Mouse (Mus musculus) CH12.LX (cell line): Measurements from ENCODE around the gene Lsm10. TPM values are rescaled to one million over a fixed set of nuclear protein-coding genes. Genes with fewer than 3 reads are reported as not detected.
A peak's percentile ranks its signal among the peaks of the same experiment; 100 is the strongest.

Experiments used
- DNase-seq: peaks from one replicate; pipeline ENCODE4 v3.0.0-alpha.2; 2013; ENCODE audit errors: extremely low read depth
- H3K27ac ChIP-seq: 2 replicates; pipeline ENCODE4 v1.5.1; 2012; ENCODE audit warnings: low read depth, mild to moderate bottlenecking, control low read depth, moderate library complexity; ENCODE audit not compliant: insufficient read depth
- H3K27me3 ChIP-seq: replicated peaks from 2 replicates; pipeline ENCODE3; 2012; ENCODE audit warnings: inconsistent platforms
- H3K36me3 ChIP-seq, 2 experiments: replicated peaks in 1 of 2; 2 replicates each; pipeline versions ENCODE3 to v1.6.1; 2012; ENCODE audit warnings: inconsistent platforms in 1 of 2, low read length in 1 of 2, mild to moderate bottlenecking in 1 of 2, mixed read lengths in 1 of 2, moderate library complexity in 1 of 2; ENCODE audit not compliant: control insufficient read depth in 1 of 2, insufficient read depth in 1 of 2
- H3K4me1 ChIP-seq, 2 experiments: 2 replicates each; pipeline ENCODE4 v1.6.1; 2012; ENCODE audit warnings: inconsistent platforms in 1 of 2, moderate library complexity in 1 of 2; ENCODE audit not compliant: insufficient read depth in 2 of 2, control insufficient read depth in 1 of 2
- H3K4me2 ChIP-seq: 2 replicates; pipeline ENCODE4 v1.6.1; 2012; ENCODE audit warnings: low read depth, mild to moderate bottlenecking, control low read depth; ENCODE audit not compliant: poor library complexity, insufficient read depth, severe bottlenecking
- H3K4me3 ChIP-seq, 3 experiments: fragments of 150-350 bp in 1 of 3; sonication (generic) in 1 of 3; replicated peaks in 1 of 3; 2 replicates each; pipeline versions ENCODE3 to v1.5.1; 2011 to 2012; ENCODE audit warnings: low read depth in 2 of 3, low read length in 2 of 3, mild to moderate bottlenecking in 2 of 3, moderate library complexity in 2 of 3, control low read depth in 1 of 3, improper control_type of control experiment in 1 of 3, inconsistent platforms in 1 of 3, mixed read lengths in 1 of 3; ENCODE audit not compliant: poor library complexity in 1 of 3
- H3K79me2 ChIP-seq: replicated peaks from 2 replicates; pipeline ENCODE4 v1.6.1; 2012; ENCODE audit warnings: mild to moderate bottlenecking, moderate library complexity; ENCODE audit not compliant: control insufficient read depth, poor library complexity, insufficient read depth, severe bottlenecking; ENCODE audit errors: extremely low read depth
- H3K9ac ChIP-seq: 2 replicates; pipeline ENCODE4 v1.6.1; 2012; ENCODE audit warnings: low read depth, mild to moderate bottlenecking, control low read depth, moderate library complexity; ENCODE audit not compliant: insufficient read depth
- H3K9me3 ChIP-seq: replicated peaks from 2 replicates; pipeline ENCODE3; 2012; ENCODE audit warnings: low read length, inconsistent platforms, mixed read lengths
- BHLHE40 ChIP-seq: IDR thresholded peaks from 2 replicates; pipeline ENCODE4 v1.6.1; 2011; ENCODE audit warnings: mild to moderate bottlenecking, low read depth, low read length, improper control_type of control experiment
- CHD1 ChIP-seq: IDR thresholded peaks from 2 replicates; pipeline ENCODE4 v1.6.1; 2012; ENCODE audit warnings: low read depth, low read length, improper control_type of control experiment, inconsistent platforms
- CHD2 ChIP-seq: IDR thresholded peaks from 2 replicates; pipeline ENCODE4 v1.6.1; 2011; ENCODE audit warnings: low read length, improper control_type of control experiment
- CTCF ChIP-seq, 2 experiments: IDR thresholded peaks in 1 of 2; conservative IDR thresholded peaks in 1 of 2; 2 replicates each; pipeline ENCODE4 v1.5.1; 2011 to 2012; ENCODE audit warnings: low read depth in 2 of 2, low read length in 2 of 2, improper control_type of control experiment in 1 of 2, inconsistent platforms in 1 of 2, mild to moderate bottlenecking in 1 of 2, moderate library complexity in 1 of 2
- E2F4 ChIP-seq: IDR thresholded peaks from 2 replicates; pipeline ENCODE4 v1.6.1; 2011; ENCODE audit warnings: low read depth, low read length, improper control_type of control experiment; ENCODE audit not compliant: insufficient replicate concordance
- ELF1 ChIP-seq: IDR thresholded peaks from 2 replicates; pipeline ENCODE4 v1.6.1; 2014; ENCODE audit warnings: low read depth, mild to moderate bottlenecking, inconsistent platforms, low read length, improper control_type of control experiment
- EP300 ChIP-seq: IDR thresholded peaks from 2 replicates; pipeline ENCODE4 v1.6.1; 2011; ENCODE audit warnings: low read length, improper control_type of control experiment
- ETS1 ChIP-seq: conservative IDR thresholded peaks from 2 replicates; pipeline ENCODE4 v1.6.1; 2012; ENCODE audit warnings: low read depth, mild to moderate bottlenecking, inconsistent platforms, low read length, improper control_type of control experiment, moderate library complexity
- GABPA ChIP-seq: IDR thresholded peaks from 2 replicates; pipeline ENCODE4 v1.6.1; 2012; ENCODE audit warnings: low read depth, low read length, improper control_type of control experiment, inconsistent platforms; ENCODE audit not compliant: insufficient replicate concordance
- HCFC1 ChIP-seq: IDR thresholded peaks from 2 replicates; pipeline ENCODE4 v1.6.1; 2012; ENCODE audit warnings: low read depth, mild to moderate bottlenecking, inconsistent platforms, low read length, improper control_type of control experiment
- IRF4 ChIP-seq: IDR thresholded peaks from 2 replicates; pipeline ENCODE4 v1.6.1; 2014; ENCODE audit warnings: low read depth, mild to moderate bottlenecking, inconsistent platforms, low read length, improper control_type of control experiment
- JUN ChIP-seq: IDR thresholded peaks from 2 replicates; pipeline ENCODE4 v1.6.1; 2011; ENCODE audit warnings: low read depth, mild to moderate bottlenecking, low read length, improper control_type of control experiment, moderate library complexity; ENCODE audit not compliant: insufficient read depth
- JUND ChIP-seq: conservative IDR thresholded peaks from 2 replicates; pipeline ENCODE4 v1.6.1; 2011; ENCODE audit warnings: low read depth, low read length, improper control_type of control experiment
- KAT2A ChIP-seq: IDR thresholded peaks from 2 replicates; pipeline ENCODE4 v1.6.1; 2012; ENCODE audit warnings: low read length, improper control_type of control experiment, inconsistent platforms; ENCODE audit not compliant: insufficient replicate concordance
- MAX ChIP-seq: IDR thresholded peaks from 2 replicates; pipeline ENCODE4 v1.6.1; 2011; ENCODE audit warnings: low read length, improper control_type of control experiment
- MAZ ChIP-seq: IDR thresholded peaks from 2 replicates; pipeline ENCODE4 v1.6.1; 2012; ENCODE audit warnings: low read depth, mild to moderate bottlenecking, inconsistent platforms, low read length, improper control_type of control experiment, moderate library complexity
- MEF2A ChIP-seq: IDR thresholded peaks from 2 replicates; pipeline ENCODE4 v1.6.1; 2014; ENCODE audit warnings: low read depth, mild to moderate bottlenecking, inconsistent platforms, low read length, improper control_type of control experiment, borderline replicate concordance
- MXI1 ChIP-seq: IDR thresholded peaks from 2 replicates; pipeline ENCODE4 v1.6.1; 2011; ENCODE audit warnings: mild to moderate bottlenecking, low read depth, low read length, improper control_type of control experiment
- NELFE ChIP-seq: IDR thresholded peaks from 2 replicates; pipeline ENCODE4 v1.6.1; 2011; ENCODE audit warnings: low read depth, low read length, improper control_type of control experiment
- NRF1 ChIP-seq: IDR thresholded peaks from 2 replicates; pipeline ENCODE4 v1.6.1; 2014; ENCODE audit warnings: low read depth, mild to moderate bottlenecking, inconsistent platforms, low read length, improper control_type of control experiment, moderate library complexity
- PAX5 ChIP-seq: IDR thresholded peaks from 2 replicates; pipeline ENCODE4 v1.6.1; 2012; ENCODE audit warnings: low read length, inconsistent platforms, mixed read lengths
- POLR2A ChIP-seq: IDR thresholded peaks from 2 replicates; pipeline ENCODE4 v1.6.1; 2011; ENCODE audit warnings: low read depth, mild to moderate bottlenecking, improper control_type of control experiment, low read length
- POLR2AphosphoS2 ChIP-seq: IDR thresholded peaks from 2 replicates; pipeline ENCODE4 v1.6.1; 2011; ENCODE audit warnings: low read depth, low read length, improper control_type of control experiment
- RAD21 ChIP-seq: IDR thresholded peaks from 2 replicates; pipeline ENCODE4 v1.6.1; 2011; ENCODE audit warnings: low read depth, mild to moderate bottlenecking, low read length, improper control_type of control experiment, moderate library complexity
- SIN3A ChIP-seq: IDR thresholded peaks from 2 replicates; pipeline ENCODE4 v1.6.1; 2012; ENCODE audit warnings: low read length, improper control_type of control experiment, inconsistent platforms
- SMC3 ChIP-seq: IDR thresholded peaks from 2 replicates; pipeline ENCODE4 v1.6.1; 2011; ENCODE audit warnings: low read depth, low read length, improper control_type of control experiment
- TBP ChIP-seq: conservative IDR thresholded peaks from 2 replicates; pipeline ENCODE4 v1.6.1; 2011; ENCODE audit warnings: low read depth, low read length, improper control_type of control experiment
- TCF12 ChIP-seq: IDR thresholded peaks from 2 replicates; pipeline ENCODE4 v1.6.1; 2014; ENCODE audit warnings: low read depth, mild to moderate bottlenecking, inconsistent platforms, low read length, improper control_type of control experiment
- UBTF ChIP-seq: IDR thresholded peaks from 2 replicates; pipeline ENCODE4 v1.6.1; 2012; ENCODE audit warnings: low read depth, mild to moderate bottlenecking, inconsistent platforms, low read length, improper control_type of control experiment, moderate library complexity
- USF1 ChIP-seq: IDR thresholded peaks from 2 replicates; pipeline ENCODE4 v1.6.1; 2014; ENCODE audit warnings: low read depth, mild to moderate bottlenecking, inconsistent platforms, low read length, improper control_type of control experiment
- USF2 ChIP-seq: conservative IDR thresholded peaks from 2 replicates; pipeline ENCODE4 v1.6.1; 2011; ENCODE audit warnings: low read depth, low read length, improper control_type of control experiment
- ZC3H11A ChIP-seq: IDR thresholded peaks from 2 replicates; pipeline ENCODE4 v1.6.1; 2012; ENCODE audit warnings: low read depth, mild to moderate bottlenecking, inconsistent platforms, low read length, improper control_type of control experiment
- ZKSCAN1 ChIP-seq: IDR thresholded peaks from 2 replicates; pipeline ENCODE4 v1.6.1; 2012; ENCODE audit warnings: low read depth, inconsistent platforms, low read length, improper control_type of control experiment, borderline replicate concordance
- ZMIZ1 ChIP-seq: IDR thresholded peaks from 2 replicates; pipeline ENCODE4 v1.6.1; 2012; ENCODE audit warnings: low read depth, mild to moderate bottlenecking, inconsistent platforms, low read length, improper control_type of control experiment
- ZNF384 ChIP-seq: IDR thresholded peaks from 2 replicates; pipeline ENCODE4 v1.6.1; 2012; ENCODE audit warnings: low read depth, low read length, improper control_type of control experiment, inconsistent platforms
- dilution Hi-C: fragments of 300-500 bp; cut with MboI; formaldehyde crosslinking; loops from 2 replicates; pipeline ENCODE4 v1.14.3; 2020; ENCODE audit warnings: low sequenced_read_pairs; ENCODE audit not compliant: extremely low pct_unique_long_range_greater_than_20kb, extremely low pct_ligation_motif_present
- in situ Hi-C: fragments of 300-500 bp; cut with MboI; formaldehyde crosslinking; loops from 3 replicates; pipeline ENCODE4 v1.14.3; 2019; ENCODE audit warnings: low sequenced_read_pairs, low pct_ligation_motif_present, low pct_unique_long_range_greater_than_20kb, mixed read lengths
- polyA plus RNA-seq: library from polyadenylated mRNA; unstranded; fragments of >175 nt; gene quantifications from 2 replicates; pipeline ENCODE4 v1.2.1, GENCODE M21; 2012; ENCODE audit warnings: low read depth; ENCODE audit not compliant: insufficient read length
- total RNA-seq, 2 experiments: library from RNA; depleted of rRNA; stranded (reverse); fragments of 300-350 nt in 1 of 2; fragments of >200 nt in 1 of 2; gene quantifications; 2 replicates each; pipeline ENCODE4 v1.2.3; 2012 to 2014

The Lsm10 gene
- total and polyA plus RNA-seq, 3 experiments: 49.2 to 63.9 (median 52.1) TPM

DNA sequence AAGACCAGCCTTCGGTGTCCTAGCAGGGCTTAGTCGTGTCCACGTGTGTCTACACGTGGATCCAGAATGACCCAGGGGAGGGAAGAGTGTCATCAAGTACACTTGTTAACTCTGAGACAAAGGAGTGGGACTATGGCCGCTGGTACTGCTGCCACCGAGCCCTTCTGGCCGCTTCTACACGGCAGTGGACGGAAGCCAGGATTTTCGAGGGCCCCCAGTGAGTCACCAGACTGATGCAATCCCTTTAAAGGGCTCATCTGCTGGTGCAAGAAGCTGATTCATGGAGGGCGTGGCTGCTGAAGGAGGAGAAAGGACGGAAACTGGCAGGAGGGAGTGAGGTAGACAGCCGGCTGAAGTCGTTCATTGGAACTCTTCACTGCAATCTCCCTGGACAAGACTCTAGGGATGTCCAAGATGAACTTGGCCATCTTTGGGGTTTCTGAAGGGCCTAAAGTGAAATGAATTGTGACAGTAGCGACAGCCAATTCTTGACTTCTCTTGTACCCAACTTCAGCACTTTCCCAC, 6.7 kb downstream of the Lsm10 start (continued):
- TF ChIP-seq IRF4 (peak; percentile 77), GABPA (no peak; the same call in 1 of the 2 replicates), CHD2 (0 out of 2 replicates have a peak, but pooled peaks have one; percentile 52), KAT2A (peak; percentile 70; the same call in 1 of the 2 replicates), USF1 (no peak; the same call in 1 of the 2 replicates), JUN (peak; percentile 87), ZNF384 (no peak), E2F4 (peak; percentile 63; the same call in 1 of the 2 replicates), SMC3 (no peak), EP300 (peak; percentile 78), POLR2A (peak; percentile 78; the same call in 1 of the 2 replicates), CHD1 (no peak; the same call in 1 of the 2 replicates)

DNA sequence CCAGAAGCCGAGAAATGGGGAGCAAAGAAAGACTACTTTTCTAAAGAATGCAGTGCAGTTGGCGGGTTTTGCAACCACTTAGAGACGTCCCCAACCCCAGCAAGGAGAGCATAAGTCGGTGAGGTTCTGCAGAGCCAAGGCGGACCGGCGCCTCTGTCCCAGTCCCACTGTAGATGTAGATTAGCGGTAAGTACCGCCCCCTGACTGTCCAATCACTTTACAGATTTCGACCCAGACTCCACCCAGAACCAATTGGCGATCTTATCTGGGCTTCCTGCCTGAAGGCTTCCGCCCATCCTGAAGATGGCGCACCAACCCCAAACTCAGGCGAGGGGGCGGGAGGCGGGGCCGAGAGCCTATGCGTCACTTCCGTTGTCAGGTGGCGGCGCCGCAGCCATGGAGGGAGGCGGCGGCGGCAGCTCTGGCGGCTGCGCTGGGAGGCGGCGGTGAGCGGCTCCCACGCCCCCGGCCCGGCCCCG, 7.2 kb downstream of the Lsm10 start, which contains the start of gene Stk40:
TSS of gene Stk40 (plus strand) at position 368 of the 479 bp plus-strand sequence.
- peak; percentile 99 for DNase-seq
- dilution Hi-C loops: no loop called here
- Histone ChIP-seq H3K9me3 (no peaks in the 10 kb centered on the region), H3K27me3 (no peaks in the 10 kb centered on the region), H3K79me2 (peaks cover 44% of the 10 kb centered on the region), H3K9ac (peak within 1 kb of the TSS; percentile 96), H3K4me3 (peak within 1 kb of the TSS; percentile 74 to 94 (median 88)), H3K4me2 (peak within 1 kb of the TSS; percentile 99), H3K36me3 (peaks cover 5 to 49% of the 10 kb centered on the region in 2 experiments), H3K4me1 (peaks cover 21 to 77% of the 10 kb centered on the region in 2 experiments), H3K27ac (peak within 1 kb of the TSS; percentile 98)
- in situ Hi-C loops: no loop called here
- 0 out of 2 replicates have a peak, but pooled peaks have one; percentile 41 for TF ChIP-seq POLR2AphosphoS2
- no peak for TF ChIP-seq JUND
- no peak for TF ChIP-seq ZC3H11A
- TF ChIP-seq MEF2A: 0 out of 2 replicates have a peak, but pooled peaks have one; percentile 36
- no peak for TF ChIP-seq JUN
- peak; percentile 27; the same call in 1 of the 2 replicates for TF ChIP-seq ETS1
- TF ChIP-seq IRF4: no peak
- no peak for TF ChIP-seq BHLHE40
- no peak for TF ChIP-seq MAZ
- peak; percentile 43 for TF ChIP-seq RAD21
- peak; percentile 69 for TF ChIP-seq NRF1
- no peak for TF ChIP-seq USF2
- TF ChIP-seq HCFC1: peak; percentile 88
- TF ChIP-seq CTCF (conservative IDR thresholded peaks at IDR 0.05 in 1 of 2, IDR thresholded peaks at IDR 0.05 in 1 of 2; ENCODE audit: low read depth in 2 of 2, low read length in 2 of 2): peak in 1 of 2 experiments; percentile 61; a peak in 2 of 4 replicates
- peak; percentile 80 for TF ChIP-seq POLR2A
- peak; percentile 79; the same call in 1 of the 2 replicates for TF ChIP-seq KAT2A
- TF ChIP-seq UBTF: no peak
- TF ChIP-seq PAX5: no peak
- TF ChIP-seq USF1: no peak
- no peak; the same call in 1 of the 2 replicates for TF ChIP-seq NELFE
- TF ChIP-seq CHD2: peak; percentile 90
- no peak for TF ChIP-seq MXI1
- TF ChIP-seq ZKSCAN1: no peak
- TF ChIP-seq CHD1: no peak; the same call in 1 of the 2 replicates
- TF ChIP-seq TCF12: no peak
- no peak; the same call in 1 of the 2 replicates for TF ChIP-seq GABPA
- TF ChIP-seq TBP: no peak; the same call in 1 of the 2 replicates
- TF ChIP-seq ZMIZ1: no peak
- peak; percentile 98 for TF ChIP-seq ELF1
- no peak for TF ChIP-seq MAX
- TF ChIP-seq SIN3A: peak; percentile 71; the same call in 1 of the 2 replicates
- TF ChIP-seq EP300: no peak
